In the genomic region with DNA sequence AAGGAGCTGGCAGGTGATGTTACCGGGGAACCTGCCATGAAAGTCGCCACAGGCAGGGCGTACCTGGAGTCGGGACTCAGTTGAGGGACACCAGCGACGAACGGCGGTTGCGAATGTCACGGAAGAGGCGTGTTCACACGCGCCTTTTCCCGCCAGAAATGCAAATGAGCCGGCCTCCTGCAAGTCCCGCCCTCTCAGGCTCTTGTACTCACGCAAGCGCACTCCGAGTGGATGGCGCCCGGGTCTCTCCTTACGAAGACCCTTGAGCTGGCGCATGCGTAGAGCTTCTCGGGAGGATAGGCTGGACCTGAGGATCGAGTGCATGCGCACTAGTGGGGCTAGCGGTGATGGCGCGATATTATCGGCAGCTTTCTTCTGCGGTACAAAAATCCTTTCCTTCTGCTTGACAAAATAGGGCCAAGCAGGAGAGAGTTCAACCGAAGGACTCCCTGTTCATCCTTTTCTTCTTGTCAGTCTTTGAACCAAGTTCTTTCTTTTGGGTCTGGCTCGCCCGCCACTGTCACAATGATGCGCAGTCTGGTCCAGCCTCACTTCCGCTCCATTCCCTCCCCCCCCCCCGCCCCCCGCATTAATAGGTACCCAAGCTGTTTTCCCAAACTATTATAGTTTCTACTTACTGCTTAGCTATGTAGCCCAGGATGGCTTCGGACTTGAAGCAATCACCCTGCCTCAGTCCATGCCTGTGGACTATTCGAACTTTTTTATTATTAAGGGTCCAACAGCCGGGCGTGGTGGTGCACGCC, we compare ENCODE assay signal across 8 mouse cellular contexts. TPM values are rescaled to one million over a fixed set of nuclear protein-coding genes. Genes with fewer than 3 reads are reported as not detected.
DNase-seq lines count a peak whose midpoint lies in the region; ATAC-seq lines count a peak whose summit lies in the region.

A gene (minus strand): TSS at position 513 of the 764 bp plus-strand sequence.

- ATAC-seq in megakaryocyte, adult 5-6 weeks (ENCODE audit: poor library complexity, severe bottlenecking) = peak; percentile 91

- DNase-seq in adrenal gland, adult (ENCODE audit: inconsistent age in 2 of 2, low spot score in 1 of 2) = peak; percentile 92 to 94
- peak; percentile 100 for DNase-seq in embryo, embryonic 10 days (ENCODE audit: low spot score)
- peak; percentile 80 for DNase-seq in gastrocnemius, postnatal 10 days
- peak; percentile 98 for DNase-seq in induced T-regulatory cell, adult 2 months (ENCODE audit: low read depth)
- DNase-seq in left cerebral cortex, adult 8-10 months (ENCODE audit: low spot score in 2 of 2) = peak; percentile 63 to 93
- DNase-seq in right cerebral cortex, adult 18-20 months = peak; percentile 94
- peak; percentile 53 for DNase-seq in urinary bladder, adult 2 months (ENCODE audit: low spot score)

RNA-seq across cellular contexts. Expression of the gene that starts here (rescaled TPM):
- 1 to 10 TPM; 2.5 to 2.8 TPM for total RNA-seq in gastrocnemius, postnatal 10 days (2021)
- total RNA-seq in left cerebral cortex, adult 8-10 months (2022) = 1 to 10 TPM; 4.3 to 6.4 (median 5.4) TPM
- total RNA-seq in megakaryocyte, adult 5-6 weeks (2015) = not detected in 2 replicates
- not detected in 2 replicates for total RNA-seq in megakaryocyte, adult 5-6 weeks (2017)
- polyA plus RNA-seq in urinary bladder, adult 2 months (2012; rRNA removed) = 0.12 and 0.15 TPM in 2 replicates

Comparison
In these comparisons a context has a peak if more than half of its experiments do, and no peak if none do; other contexts are left out.
1. Peak in every context shown above with its lines: DNase-seq and ATAC-seq.
2. Peak in ATAC-seq in megakaryocyte, adult 5-6 weeks; RNA of the gene not detected or under 1 TPM.
3. Peak in DNase-seq in urinary bladder, adult 2 months; RNA of the gene not detected or under 1 TPM.